Mouse (Mus musculus): ENCODE data around the gene Slc17a9.

DNA sequence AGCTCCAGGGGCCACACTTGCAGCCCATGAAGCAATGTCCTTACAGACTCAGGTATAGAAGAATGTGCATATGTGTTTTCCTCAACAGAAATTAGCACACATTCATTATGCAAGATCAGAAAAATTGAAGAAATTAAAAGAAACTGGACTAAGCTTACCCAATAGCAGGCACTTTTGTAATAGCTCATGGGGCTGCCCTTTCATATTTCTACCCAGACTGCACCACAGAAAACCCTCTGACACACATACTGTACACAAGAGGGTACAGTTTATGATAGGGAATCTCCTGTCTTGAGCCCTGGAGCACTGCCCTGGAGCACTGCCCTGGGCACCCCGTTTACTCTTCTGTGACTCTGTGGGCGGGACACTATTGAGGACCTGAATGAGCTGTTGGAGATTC lies 12.9 kb downstream of the Slc17a9 start:
- TF ChIP-seq POLR2A (IDR thresholded peaks at IDR 0.05; ENCODE audit: control insufficient read depth, low read depth, low read length) (no peak), CTCF (IDR thresholded peaks at IDR 0.05; ENCODE audit: control insufficient read depth, insufficient read depth, insufficient replicate concordance, low read depth, low read length) (no peak)
